Mouse (Mus musculus): ENCODE measurements around the gene Lmf1. TPM values are rescaled to one million over a fixed set of nuclear protein-coding genes. Genes with fewer than 3 reads are reported as not detected.

Gene Lmf1
- total and polyA plus RNA-seq, 3 experiments: 14.0 to 30.5 TPM; not detected in 1

DNA sequence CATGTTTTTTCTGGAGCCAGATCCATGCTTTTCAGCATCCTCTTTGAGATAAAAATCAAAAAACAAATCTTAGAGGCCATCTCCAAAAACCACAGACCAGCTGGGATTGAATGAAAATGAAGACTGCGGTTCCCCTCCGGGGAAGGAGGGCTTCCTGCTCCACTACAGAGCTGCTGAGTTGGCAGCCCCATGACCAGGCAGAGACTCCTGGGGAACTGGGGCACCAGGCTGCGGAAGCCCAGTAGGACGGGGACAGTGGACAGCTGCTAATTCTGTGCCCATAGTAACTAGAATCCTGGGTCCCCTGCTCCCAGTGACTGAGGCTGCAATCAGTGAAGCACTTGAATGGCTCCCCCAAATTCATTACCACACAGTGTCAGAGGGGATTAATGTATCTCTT lies 102.8 kb downstream of the Lmf1 start:
- Histone ChIP-seq H3K4me1 (ENCODE audit: control insufficient read depth in 1 of 2, insufficient read depth in 2 of 2, low read length in 2 of 2) (no peaks in the 10 kb centered on the region), H3K27me3 (ENCODE audit: control insufficient read depth in 1 of 2, insufficient read depth in 2 of 2, low read length in 2 of 2) (peaks cover 6 to 8% of the 10 kb centered on the region in 2 experiments; a peak in 3 of 4 replicates), H3K27ac (ENCODE audit: control insufficient read depth, low read depth, low read length) (no peak overlapping the region), H3K9me3 (replicated peaks; ENCODE audit: insufficient read depth, low read length) (no peaks in the 10 kb centered on the region), H3K9ac (ENCODE audit: control insufficient read depth, low read depth, low read length, poor library complexity, severe bottlenecking) (no peak overlapping the region), H3K36me3 (ENCODE audit: control insufficient read depth in 1 of 2, insufficient read depth in 2 of 2, low read length in 2 of 2) (0 out of 4 replicates have a peak, but pooled peaks cover 0 to 2% of the 10 kb centered on the region in 2 experiments), H3K79me2 (ENCODE audit: control insufficient read depth, insufficient read depth, low read length, poor library complexity) (no peaks in the 10 kb centered on the region), H3K4me3 (ENCODE audit: control insufficient read depth in 1 of 2, insufficient read depth in 1 of 2, low read depth in 2 of 2, low read length in 2 of 2) (no peak overlapping the region)
- no peak for DNase-seq (ENCODE audit: low read depth, low spot score)
- TF ChIP-seq BHLHE40 (IDR thresholded peaks at IDR 0.05; ENCODE audit: borderline replicate concordance, low read depth, low read length) (no peak), CTCF (IDR thresholded peaks at IDR 0.05 in 2 of 3, conservative IDR thresholded peaks at IDR 0.05 in 1 of 3; ENCODE audit: control insufficient read depth in 1 of 3, insufficient read depth in 1 of 3, low read depth in 2 of 3, low read length in 3 of 3, poor library complexity in 1 of 3, severe bottlenecking in 1 of 3) (no peak), USF2 (IDR thresholded peaks at IDR 0.05; ENCODE audit: borderline replicate concordance in 1 of 2, insufficient read depth in 1 of 2, low read depth in 1 of 2, low read length in 2 of 2) (no peak), E2F4 (IDR thresholded peaks at IDR 0.05; ENCODE audit: borderline replicate concordance, low read depth, low read length) (no peak), ZC3H11A (IDR thresholded peaks at IDR 0.05; ENCODE audit: low read depth, low read length) (no peak), ZMIZ1 (IDR thresholded peaks at IDR 0.05; ENCODE audit: low read depth, low read length) (no peak), MXI1 (IDR thresholded peaks at IDR 0.05; ENCODE audit: low read depth, low read length) (no peak), SMC3 (IDR thresholded peaks at IDR 0.05; ENCODE audit: low read depth, low read length) (no peak), RAD21 (IDR thresholded peaks at IDR 0.05; ENCODE audit: low read depth, low read length) (no peak), EP300 (IDR thresholded peaks at IDR 0.05; ENCODE audit: low read depth in 1 of 2, low read length in 2 of 2) (no peak), MYC (IDR thresholded peaks at IDR 0.05; ENCODE audit: low read depth, low read length) (no peak), USF1 (IDR thresholded peaks at IDR 0.05; ENCODE audit: low read depth, low read length) (no peak), TCF12 (IDR thresholded peaks at IDR 0.05; ENCODE audit: low read depth, low read length) (no peak), MAX (IDR thresholded peaks at IDR 0.05; ENCODE audit: low read length) (no peak), MEF2A (IDR thresholded peaks at IDR 0.05; ENCODE audit: extremely low read depth, insufficient replicate concordance, low read depth, low read length, poor library complexity, severe bottlenecking) (no peak), CHD2 (IDR thresholded peaks at IDR 0.05; ENCODE audit: low read length) (no peak), ZKSCAN1 (IDR thresholded peaks at IDR 0.05; ENCODE audit: low read depth, low read length) (no peak), CHD1 (IDR thresholded peaks at IDR 0.05; ENCODE audit: low read depth, low read length) (no peak)

DNA sequence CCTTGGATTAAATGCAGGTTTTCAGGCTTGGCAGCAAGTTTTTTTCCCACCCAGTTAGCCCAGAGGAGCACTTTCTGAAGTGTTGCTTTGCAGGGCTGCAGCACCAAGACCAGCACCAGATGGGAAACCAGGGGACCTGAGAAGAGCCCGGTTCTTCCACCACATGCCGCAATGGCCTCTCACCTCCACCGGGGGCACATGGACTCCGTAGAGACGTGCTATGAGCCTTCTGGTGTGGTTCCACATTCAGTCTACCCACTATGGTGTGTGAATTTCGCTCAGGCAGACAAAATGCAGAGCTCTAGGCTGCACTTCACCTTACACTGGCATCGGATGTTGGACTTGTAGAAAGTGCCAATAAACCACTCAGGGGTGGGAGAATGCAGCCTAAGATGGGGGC lies 107.4 kb downstream of the Lmf1 start:
- Histone ChIP-seq H3K27ac (ENCODE audit: control insufficient read depth, low read depth, low read length) (no peak overlapping the region), H3K9me3 (replicated peaks; ENCODE audit: insufficient read depth, low read length) (no peaks in the 10 kb centered on the region), H3K4me3 (ENCODE audit: control insufficient read depth in 1 of 2, insufficient read depth in 1 of 2, low read depth in 2 of 2, low read length in 2 of 2) (no peak overlapping the region), H3K27me3 (ENCODE audit: control insufficient read depth in 1 of 2, insufficient read depth in 2 of 2, low read length in 2 of 2) (peaks cover 12 to 21% of the 10 kb centered on the region in 2 experiments; a peak in 3 of 4 replicates), H3K4me1 (ENCODE audit: control insufficient read depth in 1 of 2, insufficient read depth in 2 of 2, low read length in 2 of 2) (no peaks in the 10 kb centered on the region), H3K9ac (ENCODE audit: control insufficient read depth, low read depth, low read length, poor library complexity, severe bottlenecking) (no peak overlapping the region), H3K79me2 (ENCODE audit: control insufficient read depth, insufficient read depth, low read length, poor library complexity) (no peaks in the 10 kb centered on the region), H3K36me3 (ENCODE audit: control insufficient read depth in 1 of 2, insufficient read depth in 2 of 2, low read length in 2 of 2) (no peaks in the 10 kb centered on the region)
- DNase-seq (ENCODE audit: low read depth, low spot score): peak; percentile 25
- TF ChIP-seq CTCF (IDR thresholded peaks at IDR 0.05 in 2 of 3, conservative IDR thresholded peaks at IDR 0.05 in 1 of 3; ENCODE audit: control insufficient read depth in 1 of 3, insufficient read depth in 1 of 3, low read depth in 2 of 3, low read length in 3 of 3, poor library complexity in 1 of 3, severe bottlenecking in 1 of 3): peak; percentile 36 to 44 (median 39)
- TF ChIP-seq HCFC1 (IDR thresholded peaks at IDR 0.05; ENCODE audit: low read depth, low read length): no peak
- TF ChIP-seq SIN3A (IDR thresholded peaks at IDR 0.05; ENCODE audit: low read length): no peak
- no peak for TF ChIP-seq E2F4 (IDR thresholded peaks at IDR 0.05; ENCODE audit: borderline replicate concordance, low read depth, low read length)
